Mouse (Mus musculus): Measurements from ENCODE around the gene Ercc8. TPM values are rescaled to one million over a fixed set of nuclear protein-coding genes. Genes with fewer than 3 reads are reported as not detected.

Ercc8 gene
- polyA plus RNA-seq, 1 experiment from 2014 or later: 27.2 TPM

DNA sequence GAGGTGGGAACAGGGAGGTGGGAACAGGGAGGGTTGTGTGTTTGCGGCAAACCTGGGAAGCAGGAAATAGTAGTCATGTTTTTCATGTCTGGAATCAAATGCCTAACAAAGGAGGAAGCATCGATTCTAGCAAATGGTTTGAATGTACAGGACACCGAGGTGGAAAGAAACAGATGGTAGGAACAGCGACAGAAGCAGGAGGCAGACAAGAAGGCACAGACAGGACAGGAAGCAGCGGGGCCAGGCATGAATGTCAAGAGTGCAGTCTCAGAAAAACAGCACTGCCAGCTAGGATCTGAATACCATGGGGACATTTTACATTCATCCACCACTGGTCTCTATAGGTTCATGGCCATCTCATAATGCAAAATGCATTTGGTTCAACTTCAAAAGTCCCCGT, 36.9 kb downstream of the Ercc8 start:
- Histone ChIP-seq H3K27me3 (ENCODE audit: control insufficient read depth, insufficient read depth, low read length) (no peaks in the 10 kb centered on the region), H3K9ac (ENCODE audit: low read depth, low read length) (no peak overlapping the region), H3K36me3 (ENCODE audit: control insufficient read depth, insufficient read depth, low read length) (no peaks in the 10 kb centered on the region), H3K9me3 (ENCODE audit: control insufficient read depth, low read length) (no peaks in the 10 kb centered on the region), H3K4me3 (ENCODE audit: low read depth, low read length) (no peak overlapping the region), H3K4me2 (replicated peaks; ENCODE audit: low read depth, low read length) (no peak overlapping the region), H3K4me1 (replicated peaks; ENCODE audit: control insufficient read depth, insufficient read depth, low read length) (no peaks in the 10 kb centered on the region), H3K27ac (ENCODE audit: low read depth, low read length) (no peak overlapping the region)
- 92% methylated on average over 6 of the region's 6 CpGs for WGBS
- DNase-seq (ENCODE audit: low spot score) (no peak), ATAC-seq (ENCODE audit: low FRiP score) (no peak)

DNA sequence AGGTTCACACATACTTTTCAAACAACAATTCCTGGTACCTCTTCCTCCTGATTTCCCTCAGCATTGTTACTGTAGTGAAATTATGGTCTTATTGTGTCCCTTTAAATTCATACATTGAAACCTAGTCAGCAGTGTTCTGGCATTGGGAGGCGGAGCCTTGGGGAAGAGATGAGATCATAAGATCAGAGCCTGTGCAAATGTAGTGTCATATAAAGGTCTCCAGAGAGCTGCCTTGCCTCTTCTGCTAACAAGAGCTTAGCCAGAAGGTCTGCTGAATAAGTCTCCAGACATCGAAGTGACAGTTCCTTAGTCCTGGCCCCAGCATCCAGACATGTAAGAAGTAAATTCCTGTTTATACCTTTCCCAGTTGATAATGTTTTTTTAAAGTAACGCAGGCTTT, 46.3 kb downstream of the Ercc8 start:
- Histone ChIP-seq H3K4me1 (replicated peaks; ENCODE audit: control insufficient read depth, insufficient read depth, low read length) (no peaks in the 10 kb centered on the region), H3K9me3 (ENCODE audit: control insufficient read depth, low read length) (no peaks in the 10 kb centered on the region), H3K4me2 (replicated peaks; ENCODE audit: low read depth, low read length) (no peak overlapping the region), H3K4me3 (ENCODE audit: low read depth, low read length) (no peak overlapping the region), H3K9ac (ENCODE audit: low read depth, low read length) (no peak overlapping the region), H3K36me3 (ENCODE audit: control insufficient read depth, insufficient read depth, low read length) (no peaks in the 10 kb centered on the region), H3K27ac (ENCODE audit: low read depth, low read length) (no peak overlapping the region), H3K27me3 (ENCODE audit: control insufficient read depth, insufficient read depth, low read length) (no peaks in the 10 kb centered on the region)
- ATAC-seq (ENCODE audit: low FRiP score) (no peak), DNase-seq (ENCODE audit: low spot score) (no peak)
- WGBS: 93% methylated on average over 3 of the region's 3 CpGs

DNA sequence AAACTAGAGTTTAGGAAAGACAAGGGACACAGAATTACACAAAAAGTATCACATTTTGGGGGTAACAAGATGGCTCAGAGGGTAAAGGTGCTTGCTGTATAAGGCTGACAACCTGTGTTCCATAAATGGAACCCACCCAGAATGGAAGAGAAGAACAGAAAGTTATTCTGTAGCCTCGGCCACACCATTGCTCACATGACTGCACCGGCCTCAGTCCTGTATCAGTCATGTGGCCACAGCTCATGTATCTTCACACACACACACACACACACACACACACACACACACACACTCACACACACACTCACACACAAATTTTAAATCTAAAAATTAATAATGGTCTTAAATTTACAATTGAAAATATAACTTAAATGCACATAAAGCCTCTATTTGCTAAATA, 48.9 kb downstream of the Ercc8 start:
- Histone ChIP-seq H3K9ac (ENCODE audit: low read depth, low read length) (no peak overlapping the region), H3K4me3 (ENCODE audit: low read depth, low read length) (no peak overlapping the region), H3K27ac (ENCODE audit: low read depth, low read length) (no peak overlapping the region), H3K27me3 (ENCODE audit: control insufficient read depth, insufficient read depth, low read length) (no peaks in the 10 kb centered on the region), H3K36me3 (ENCODE audit: control insufficient read depth, insufficient read depth, low read length) (no peaks in the 10 kb centered on the region), H3K9me3 (ENCODE audit: control insufficient read depth, low read length) (no peaks in the 10 kb centered on the region), H3K4me2 (replicated peaks; ENCODE audit: low read depth, low read length) (no peak overlapping the region), H3K4me1 (replicated peaks; ENCODE audit: control insufficient read depth, insufficient read depth, low read length) (no peaks in the 10 kb centered on the region)
- no peak for DNase-seq (ENCODE audit: low spot score)
- WGBS: 83% methylated on average over 2 of the region's 2 CpGs
- no peak for ATAC-seq (ENCODE audit: low FRiP score)

DNA sequence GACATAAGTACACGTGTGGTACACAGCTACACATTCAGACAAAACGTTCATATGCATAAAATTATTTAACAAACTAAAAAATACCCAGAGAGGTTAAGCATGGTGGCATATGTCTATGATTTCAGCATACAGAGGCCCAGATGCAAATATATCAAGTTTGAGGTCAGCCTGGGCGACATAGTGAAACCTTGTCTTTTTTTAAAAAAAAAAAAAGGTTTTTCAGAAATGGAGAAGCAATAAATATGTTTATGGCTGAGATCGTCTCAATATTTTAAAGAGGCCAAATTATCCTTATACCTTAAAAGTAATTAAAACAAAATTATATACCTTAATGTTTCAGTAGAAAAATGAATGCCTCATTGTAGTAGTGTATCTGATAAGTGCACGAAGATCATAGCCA, 49.6 kb downstream of the Ercc8 start:
- H3K9ac ChIP-seq (ENCODE audit: low read depth, low read length): no peak overlapping the region
- no peaks in the 10 kb centered on the region for H3K9me3 ChIP-seq (ENCODE audit: control insufficient read depth, low read length)
- ATAC-seq (ENCODE audit: low FRiP score) (no peak), DNase-seq (ENCODE audit: low spot score) (no peak)
- 74% methylated on average over 5 of the region's 5 CpGs for WGBS
- no peak overlapping the region for H3K27ac ChIP-seq (ENCODE audit: low read depth, low read length)
- H3K4me2 ChIP-seq (replicated peaks; ENCODE audit: low read depth, low read length): no peak overlapping the region
- H3K4me1 ChIP-seq (replicated peaks; ENCODE audit: control insufficient read depth, insufficient read depth, low read length): no peaks in the 10 kb centered on the region
- H3K27me3 ChIP-seq (ENCODE audit: control insufficient read depth, insufficient read depth, low read length): no peaks in the 10 kb centered on the region
- H3K4me3 ChIP-seq (ENCODE audit: low read depth, low read length): no peak overlapping the region
- no peaks in the 10 kb centered on the region for H3K36me3 ChIP-seq (ENCODE audit: control insufficient read depth, insufficient read depth, low read length)

DNA sequence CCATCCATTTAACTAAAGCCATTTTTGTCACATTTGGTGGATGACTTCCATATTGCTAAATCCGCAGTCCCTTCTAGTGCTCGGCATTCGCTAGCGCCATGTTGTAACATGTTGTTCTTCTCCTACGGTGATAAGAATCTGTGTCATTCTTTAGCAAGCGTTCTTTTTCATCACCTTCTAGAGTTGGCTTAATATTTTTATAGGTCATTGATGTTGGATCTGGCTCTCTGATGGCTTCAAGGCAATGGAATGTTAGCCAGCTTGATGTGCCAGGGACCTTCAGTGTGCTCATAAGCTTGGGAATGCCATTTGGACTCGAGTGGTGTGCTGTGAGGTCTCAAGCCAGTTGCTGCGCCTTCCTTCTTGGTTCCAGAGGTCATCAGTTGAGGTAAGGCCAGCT, 52.4 kb downstream of the Ercc8 start:
- Histone ChIP-seq H3K36me3 (ENCODE audit: control insufficient read depth, insufficient read depth, low read length) (no peaks in the 10 kb centered on the region), H3K4me1 (replicated peaks; ENCODE audit: control insufficient read depth, insufficient read depth, low read length) (no peaks in the 10 kb centered on the region), H3K4me3 (ENCODE audit: low read depth, low read length) (no peak overlapping the region), H3K4me2 (replicated peaks; ENCODE audit: low read depth, low read length) (no peak overlapping the region), H3K9me3 (ENCODE audit: control insufficient read depth, low read length) (no peaks in the 10 kb centered on the region), H3K27ac (ENCODE audit: low read depth, low read length) (no peak overlapping the region), H3K9ac (ENCODE audit: low read depth, low read length) (no peak overlapping the region), H3K27me3 (ENCODE audit: control insufficient read depth, insufficient read depth, low read length) (peaks cover 9% of the 10 kb centered on the region)
- ATAC-seq (ENCODE audit: low FRiP score) (no peak), DNase-seq (ENCODE audit: low spot score) (no peak)
- WGBS: 93% methylated on average over 8 of the region's 8 CpGs

DNA sequence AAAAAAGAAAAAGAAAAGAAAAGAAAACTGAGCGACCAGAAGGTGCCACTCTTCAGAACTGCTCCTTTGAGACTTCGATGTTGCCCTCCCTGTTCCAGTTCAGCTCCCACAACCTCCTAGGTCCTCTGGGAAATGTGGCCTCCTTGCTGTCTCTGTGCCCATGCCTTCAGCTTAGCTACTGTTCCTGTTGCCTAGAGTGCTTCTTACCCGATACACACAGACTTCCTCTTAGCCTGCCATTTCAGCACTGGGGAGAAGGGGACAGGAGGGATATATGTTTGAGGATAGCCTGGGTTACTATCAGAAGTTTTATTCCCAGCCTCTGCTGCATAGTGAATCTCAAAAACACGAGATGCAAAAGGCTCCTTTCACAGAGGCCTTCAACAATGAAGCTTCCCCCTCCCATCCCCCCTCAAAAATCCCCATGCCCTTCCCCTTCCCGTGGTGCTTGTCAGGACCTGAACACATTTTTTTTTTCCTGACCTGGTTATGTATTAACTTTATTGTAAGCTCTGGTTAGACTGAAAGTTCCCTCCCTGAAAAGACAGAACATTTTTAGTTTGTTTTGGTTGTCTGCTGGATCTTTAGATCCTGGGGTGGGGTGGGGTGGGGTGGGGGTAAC, 54.0 kb downstream of the Ercc8 start:
- no peaks in the 10 kb centered on the region for H3K4me1 ChIP-seq (replicated peaks; ENCODE audit: control insufficient read depth, insufficient read depth, low read length)
- no peaks in the 10 kb centered on the region for H3K36me3 ChIP-seq (ENCODE audit: control insufficient read depth, insufficient read depth, low read length)
- ATAC-seq (ENCODE audit: low FRiP score) (no peak), DNase-seq (ENCODE audit: low spot score) (no peak)
- H3K27me3 ChIP-seq (ENCODE audit: control insufficient read depth, insufficient read depth, low read length): peaks cover 11% of the 10 kb centered on the region
- 48% methylated on average over 5 of the region's 5 CpGs for WGBS
- H3K9me3 ChIP-seq (ENCODE audit: control insufficient read depth, low read length): no peaks in the 10 kb centered on the region
- no peak overlapping the region for H3K9ac ChIP-seq (ENCODE audit: low read depth, low read length)
- H3K4me2 ChIP-seq (replicated peaks; ENCODE audit: low read depth, low read length): no peak overlapping the region
- no peak overlapping the region for H3K4me3 ChIP-seq (ENCODE audit: low read depth, low read length)
- H3K27ac ChIP-seq (ENCODE audit: low read depth, low read length): no peak overlapping the region

DNA sequence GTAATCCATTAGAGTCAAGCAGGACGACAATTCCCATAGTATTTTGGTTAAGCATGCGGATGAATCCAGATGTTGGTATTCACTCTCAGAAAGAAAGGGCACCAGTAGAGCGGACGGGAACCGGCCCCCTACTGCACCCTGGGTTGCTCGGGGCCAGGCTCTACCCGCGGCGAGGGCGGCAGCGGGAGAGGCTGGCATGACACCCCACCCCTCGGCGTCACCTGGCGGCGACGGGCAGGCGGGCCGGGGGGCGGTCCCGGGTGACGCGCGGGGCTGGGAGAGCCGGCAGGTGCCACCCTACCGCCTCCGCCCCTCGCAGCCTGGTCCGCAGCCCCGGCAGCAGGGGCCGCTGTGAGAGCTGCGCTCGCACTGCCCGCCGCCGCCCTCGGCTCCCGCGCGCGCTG, 55.6 kb downstream of the Ercc8 start, which contains the start of gene Elovl7:
Gene Elovl7 (plus strand): TSS at position 324 of the 404 bp plus-strand sequence.
- ATAC-seq (ENCODE audit: low FRiP score) (peak; percentile 90), DNase-seq (ENCODE audit: low spot score) (peak; percentile 77)
- Histone ChIP-seq H3K4me3 (ENCODE audit: low read depth, low read length) (peak within 1 kb of the TSS; percentile 63), H3K9ac (ENCODE audit: low read depth, low read length) (peak within 1 kb of the TSS; percentile 62), H3K4me2 (replicated peaks; ENCODE audit: low read depth, low read length) (peak within 1 kb of the TSS; percentile 94), H3K27me3 (ENCODE audit: control insufficient read depth, insufficient read depth, low read length) (peaks cover 11% of the 10 kb centered on the region), H3K9me3 (ENCODE audit: control insufficient read depth, low read length) (no peaks in the 10 kb centered on the region), H3K36me3 (ENCODE audit: control insufficient read depth, insufficient read depth, low read length) (no peaks in the 10 kb centered on the region), H3K27ac (ENCODE audit: low read depth, low read length) (no peak within 1 kb of the TSS), H3K4me1 (replicated peaks; ENCODE audit: control insufficient read depth, insufficient read depth, low read length) (no peaks in the 10 kb centered on the region)
- 0% methylated on average over 30 of the region's 40 CpGs for WGBS

DNA sequence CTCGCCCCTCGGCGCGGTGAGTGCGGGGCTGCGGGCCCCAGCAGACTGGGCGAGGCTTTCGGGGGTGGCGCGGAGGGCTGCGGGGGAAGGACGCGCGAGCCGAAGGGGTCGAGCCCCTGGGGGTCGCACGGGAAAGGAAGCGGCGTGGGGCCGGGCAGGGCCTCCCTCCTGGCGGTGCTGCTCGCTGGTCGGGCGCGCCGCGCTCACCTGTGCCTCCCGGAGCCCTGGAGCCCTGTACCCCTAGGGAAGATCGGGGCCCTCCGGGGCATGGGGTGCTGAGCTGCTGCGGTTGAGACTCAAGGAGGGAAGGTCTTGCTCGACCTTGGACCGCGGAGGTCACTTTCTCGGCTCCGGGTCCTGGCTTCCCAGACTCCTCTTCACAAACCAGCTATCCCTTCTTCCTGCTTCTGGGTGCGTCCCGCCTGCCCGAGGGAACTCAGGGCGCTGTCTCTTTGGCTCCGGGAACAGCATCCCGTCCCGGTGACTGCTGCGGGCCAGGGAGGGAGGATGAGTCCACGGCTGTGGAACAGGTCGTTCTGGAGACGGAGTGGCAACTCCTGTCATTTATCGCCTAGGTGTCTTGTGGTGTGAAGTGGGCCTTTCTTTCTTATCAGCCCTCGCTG, 56.1 kb downstream of the Ercc8 start:
- no peaks in the 10 kb centered on the region for H3K4me1 ChIP-seq (replicated peaks; ENCODE audit: control insufficient read depth, insufficient read depth, low read length)
- under 1% methylated on average over 47 of the region's 50 CpGs for WGBS
- H3K27me3 ChIP-seq (ENCODE audit: control insufficient read depth, insufficient read depth, low read length): peaks cover 11% of the 10 kb centered on the region
- peak overlapping the region; percentile 63 for H3K4me3 ChIP-seq (ENCODE audit: low read depth, low read length)
- peak overlapping the region; percentile 94 for H3K4me2 ChIP-seq (replicated peaks; ENCODE audit: low read depth, low read length)
- peak overlapping the region; percentile 62 for H3K9ac ChIP-seq (ENCODE audit: low read depth, low read length)
- peak; percentile 84 for ATAC-seq (ENCODE audit: low FRiP score)
- H3K9me3 ChIP-seq (ENCODE audit: control insufficient read depth, low read length): no peaks in the 10 kb centered on the region
- no peak overlapping the region for H3K27ac ChIP-seq (ENCODE audit: low read depth, low read length)
- H3K36me3 ChIP-seq (ENCODE audit: control insufficient read depth, insufficient read depth, low read length): no peaks in the 10 kb centered on the region
- DNase-seq (ENCODE audit: low spot score): peak; percentile 64

DNA sequence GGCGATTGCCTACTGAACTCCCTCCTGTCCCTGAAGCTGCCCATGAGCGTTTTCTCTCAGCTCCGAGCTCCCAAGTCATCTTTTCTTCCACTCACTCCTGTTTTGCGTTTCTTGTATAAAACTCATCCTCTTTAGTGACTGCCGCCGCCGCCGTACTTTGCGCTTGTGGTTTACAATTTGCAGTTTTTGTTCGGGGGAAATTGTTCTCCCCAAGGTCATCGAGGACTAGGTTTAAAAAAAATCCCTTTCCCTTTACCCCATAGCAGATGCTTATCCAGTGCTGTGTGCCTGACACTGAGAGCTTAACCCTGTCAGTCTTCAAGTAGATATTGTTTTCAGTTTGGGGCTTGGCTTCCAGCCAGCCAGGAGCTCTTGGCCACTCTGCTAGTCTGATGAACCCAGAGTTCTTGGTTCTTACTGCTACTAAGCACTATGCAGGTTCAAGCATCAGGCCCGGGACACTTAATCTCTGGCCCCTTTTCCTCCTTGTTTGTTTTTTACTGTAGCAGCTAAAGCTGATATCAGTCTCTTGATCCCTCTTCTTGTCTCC, 56.8 kb downstream of the Ercc8 start:
- DNase-seq (ENCODE audit: low spot score) (peak; percentile 30), ATAC-seq (ENCODE audit: low FRiP score) (no peak)
- no peaks in the 10 kb centered on the region for H3K9me3 ChIP-seq (ENCODE audit: control insufficient read depth, low read length)
- H3K36me3 ChIP-seq (ENCODE audit: control insufficient read depth, insufficient read depth, low read length): no peaks in the 10 kb centered on the region
- 5% methylated on average over 12 of the region's 12 CpGs for WGBS
- peaks cover 11% of the 10 kb centered on the region for H3K27me3 ChIP-seq (ENCODE audit: control insufficient read depth, insufficient read depth, low read length)
- no peaks in the 10 kb centered on the region for H3K4me1 ChIP-seq (replicated peaks; ENCODE audit: control insufficient read depth, insufficient read depth, low read length)
- H3K4me3 ChIP-seq (ENCODE audit: low read depth, low read length): peak overlapping the region; percentile 63
- H3K9ac ChIP-seq (ENCODE audit: low read depth, low read length): no peak overlapping the region
- no peak overlapping the region for H3K27ac ChIP-seq (ENCODE audit: low read depth, low read length)
- H3K4me2 ChIP-seq (replicated peaks; ENCODE audit: low read depth, low read length): peak overlapping the region; percentile 94

All from hindbrain, embryonic 11.5 days (tissue).